Mouse (Mus musculus) hindbrain, embryonic 11.5 days (tissue): ENCODE measurements around the gene Tead4. TPM values are rescaled to one million over a fixed set of nuclear protein-coding genes. Genes with fewer than 3 reads are reported as not detected.

Experiments
- ATAC-seq: fragments of 200-750 bp; cut with Nextera tagmentation; 2 replicates; pipeline ENCODE4 v1.8.0; 2017; ENCODE audit warnings: mild to moderate bottlenecking, moderate TSS enrichment, moderate library complexity; ENCODE audit not compliant: low FRiP score
- DNase-seq: peaks from one replicate; pipeline ENCODE4 v3.0.0-alpha.2; 2015; ENCODE audit warnings: low spot score
- H3K27ac ChIP-seq: fragments of 300-500 bp; sonication (generic); 2 replicates; pipeline ENCODE4 v1.5.1; 2014; ENCODE audit warnings: mild to moderate bottlenecking, low read depth, low read length
- H3K27me3 ChIP-seq: fragments of 300-500 bp; sonication (generic); 2 replicates; pipeline ENCODE4 v1.6.1; 2014; ENCODE audit warnings: mild to moderate bottlenecking, low read length, moderate library complexity, mixed read lengths; ENCODE audit not compliant: control insufficient read depth, insufficient read depth
- H3K36me3 ChIP-seq: fragments of 300-500 bp; sonication (generic); 2 replicates; pipeline ENCODE4 v1.6.1; 2014; ENCODE audit warnings: mild to moderate bottlenecking, low read length, moderate library complexity, mixed read lengths; ENCODE audit not compliant: control insufficient read depth, insufficient read depth
- H3K4me1 ChIP-seq: fragments of 300-500 bp; sonication (generic); replicated peaks from 2 replicates; pipeline ENCODE4 v1.6.1; 2014; ENCODE audit warnings: low read length, mixed read lengths; ENCODE audit not compliant: control insufficient read depth, insufficient read depth
- H3K4me2 ChIP-seq: fragments of 300-500 bp; sonication (generic); replicated peaks from 2 replicates; pipeline ENCODE4 v1.6.1; 2014; ENCODE audit warnings: mild to moderate bottlenecking, low read depth, low read length
- H3K4me3 ChIP-seq: fragments of 300-500 bp; sonication (generic); 2 replicates; pipeline ENCODE4 v1.5.1; 2014; ENCODE audit warnings: low read depth, low read length
- H3K9ac ChIP-seq: fragments of 300-500 bp; sonication (generic); 2 replicates; pipeline ENCODE4 v1.6.1; 2014; ENCODE audit warnings: low read depth, low read length
- H3K9me3 ChIP-seq: fragments of 300-500 bp; sonication (generic); 2 replicates; pipeline ENCODE4 v1.6.1; 2016; ENCODE audit warnings: low read length; ENCODE audit not compliant: control insufficient read depth
- WGBS: fragments of 180-500 bp; shearing (Covaris S2); extraction: QIAGEN DNeasy Blood & Tissue Kit; methylation state at CpG from one replicate; pipeline ENCODE4 v1.1.7; 2014; 5-methylcytosine and 5-hydroxymethylcytosine counted together
- polyA plus RNA-seq: library from polyadenylated mRNA; unstranded; fragments of >200 nt; fragmentation: Nextera tagmentation; extraction: Ambion mirVana; gene quantifications from 2 replicates; pipeline ENCODE4 v1.2.1, GENCODE M21; 2014

Tead4 gene
- polyA plus RNA-seq, 1 experiment from 2014 or later, result 1.7 TPM

DNA sequence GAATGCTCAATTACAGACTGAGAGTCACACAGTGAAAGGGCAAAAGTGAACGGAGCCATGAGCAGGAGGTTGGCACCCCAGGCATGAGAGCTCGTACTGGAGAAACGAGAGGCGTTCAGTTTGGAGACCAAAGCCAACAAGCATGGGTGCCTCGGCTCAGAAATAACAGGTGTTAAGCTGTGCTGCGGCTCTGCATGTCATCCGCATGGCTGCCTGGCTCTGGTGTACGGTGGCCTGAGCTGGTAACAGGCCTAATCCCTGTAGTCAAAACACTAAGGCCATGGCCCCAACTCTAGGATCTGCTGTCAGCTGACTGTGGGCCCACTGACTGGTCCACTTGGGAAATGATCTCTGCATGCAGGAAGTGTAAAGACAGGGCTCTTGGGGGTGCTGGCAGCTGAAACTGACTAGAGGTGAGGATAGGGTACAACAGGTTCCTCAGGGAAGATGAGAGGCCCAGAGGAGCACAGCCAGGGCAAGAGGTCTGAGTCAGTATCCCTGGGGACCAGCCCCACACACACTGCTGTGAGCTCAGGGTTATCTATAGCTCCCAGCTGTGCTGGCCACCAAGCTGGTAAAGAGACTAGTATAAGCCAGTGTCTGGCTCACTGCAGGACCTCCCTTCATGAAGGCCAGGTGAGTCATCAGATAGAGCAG is 35.6 kb downstream of the Tead4 start:
- 86% methylated on average over 8 of the region's 8 CpGs for WGBS
- Histone ChIP-seq H3K9me3 (no peaks in the 10 kb centered on the region), H3K36me3 (no peaks in the 10 kb centered on the region), H3K4me3 (no peak overlapping the region), H3K27ac (no peak overlapping the region), H3K4me1 (no peaks in the 10 kb centered on the region), H3K27me3 (no peaks in the 10 kb centered on the region), H3K9ac (no peak overlapping the region), H3K4me2 (no peak overlapping the region)
- ATAC-seq (no peak), DNase-seq (no peak)

DNA sequence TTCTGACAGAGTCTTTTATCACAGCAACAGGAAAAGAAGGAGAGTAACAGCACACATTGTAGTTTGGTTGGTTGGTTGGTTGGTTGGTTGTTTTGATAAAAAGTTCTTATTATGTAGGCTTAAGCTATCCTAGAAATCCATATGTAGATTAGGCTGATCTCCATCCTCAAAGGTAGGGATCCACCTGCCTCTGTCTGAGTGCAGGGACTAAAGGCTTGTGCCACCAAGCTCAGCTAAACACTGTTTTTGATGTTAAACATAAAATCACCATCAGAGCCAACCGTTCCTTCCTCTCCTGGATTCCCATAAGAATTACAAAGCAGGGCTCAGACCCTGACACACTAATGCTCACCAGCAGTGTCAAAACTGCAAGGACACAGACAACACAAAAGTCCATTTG is 39.1 kb downstream of the Tead4 start:
- 44% methylated on average over 1 of the region's 1 CpGs for WGBS
- H3K36me3 ChIP-seq, result no peaks in the 10 kb centered on the region
- no peaks in the 10 kb centered on the region for H3K9me3 ChIP-seq
- H3K4me3 ChIP-seq, result no peak overlapping the region
- no peak for DNase-seq
- no peak overlapping the region for H3K4me2 ChIP-seq
- no peak overlapping the region for H3K27ac ChIP-seq
- ATAC-seq, result no peak
- H3K4me1 ChIP-seq, result no peaks in the 10 kb centered on the region
- no peaks in the 10 kb centered on the region for H3K27me3 ChIP-seq
- no peak overlapping the region for H3K9ac ChIP-seq

DNA sequence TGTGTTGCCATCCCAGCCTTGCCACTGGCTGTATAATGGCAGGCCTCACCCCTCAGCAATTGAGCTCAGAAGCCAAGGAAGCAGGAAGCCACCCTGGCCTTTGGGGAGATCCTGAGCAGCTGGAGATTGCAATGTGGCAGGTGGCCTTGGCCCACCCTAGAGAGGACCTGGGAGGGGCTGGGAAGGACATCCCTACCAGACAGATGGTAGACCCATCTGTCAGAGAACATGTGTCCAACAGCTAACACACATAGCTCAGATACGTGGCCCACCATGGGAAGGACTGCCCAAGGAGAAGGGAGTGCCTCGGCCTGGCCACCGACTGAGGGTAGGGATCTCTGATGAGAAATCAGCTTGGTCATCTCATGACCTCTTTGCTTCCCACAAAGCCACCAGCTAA is 41.4 kb downstream of the Tead4 start:
- Histone ChIP-seq H3K27me3 (no peaks in the 10 kb centered on the region), H3K4me2 (no peak overlapping the region), H3K36me3 (no peaks in the 10 kb centered on the region), H3K27ac (no peak overlapping the region), H3K9me3 (no peaks in the 10 kb centered on the region), H3K9ac (no peak overlapping the region), H3K4me1 (no peaks in the 10 kb centered on the region), H3K4me3 (no peak overlapping the region)
- DNase-seq (no peak), ATAC-seq (no peak)
- 86% methylated on average over 3 of the region's 3 CpGs for WGBS

DNA sequence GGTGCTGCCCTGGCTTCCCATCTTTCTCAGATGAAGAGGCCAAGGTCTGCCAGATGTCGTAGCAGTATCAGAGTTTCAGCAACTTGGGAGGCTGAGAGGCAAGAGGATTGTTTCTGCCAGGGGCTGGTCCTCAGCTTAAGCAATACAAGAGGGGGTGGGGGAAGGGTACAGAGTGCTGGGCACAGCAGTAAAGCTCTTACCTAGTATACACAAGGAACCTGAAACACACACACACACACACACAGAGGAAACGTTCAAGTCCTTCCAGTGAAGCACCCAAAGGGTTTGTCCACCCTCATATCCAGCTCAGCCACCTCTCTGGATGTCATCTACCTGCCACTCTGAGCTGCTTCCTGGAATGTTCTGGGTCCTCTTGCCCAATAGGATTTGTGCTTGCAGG is 44.7 kb downstream of the Tead4 start:
- Histone ChIP-seq H3K4me2 (no peak overlapping the region), H3K4me3 (no peak overlapping the region), H3K36me3 (no peaks in the 10 kb centered on the region), H3K9me3 (no peaks in the 10 kb centered on the region), H3K27ac (no peak overlapping the region), H3K4me1 (no peaks in the 10 kb centered on the region), H3K9ac (no peak overlapping the region), H3K27me3 (no peaks in the 10 kb centered on the region)
- ATAC-seq (no peak), DNase-seq (no peak)
- WGBS, result 56% methylated on average over 2 of the region's 2 CpGs

DNA sequence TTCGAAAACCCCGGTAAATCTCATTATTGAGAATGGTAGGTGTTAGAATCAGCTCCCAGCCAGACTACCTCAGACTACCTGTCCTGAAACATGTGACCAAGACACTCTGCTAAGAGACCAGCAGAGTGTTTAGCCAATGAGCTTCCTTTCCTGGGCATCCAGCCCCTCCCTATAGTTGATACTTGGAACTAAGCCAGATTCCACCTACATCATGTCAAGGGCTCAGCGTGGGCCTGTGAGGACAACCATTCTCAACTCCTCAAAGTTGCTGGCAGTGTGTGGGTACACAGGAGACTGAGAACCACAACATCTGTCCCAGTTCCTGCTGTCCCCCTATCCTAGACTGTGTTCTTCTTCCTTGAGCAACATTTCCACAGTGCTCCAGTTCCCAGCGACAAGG is 45.3 kb downstream of the Tead4 start:
- H3K27ac ChIP-seq, result no peak overlapping the region
- no peaks in the 10 kb centered on the region for H3K9me3 ChIP-seq
- no peak overlapping the region for H3K9ac ChIP-seq
- H3K36me3 ChIP-seq, result no peaks in the 10 kb centered on the region
- DNase-seq (no peak), ATAC-seq (no peak)
- WGBS, result 85% methylated on average over 4 of the region's 4 CpGs
- no peak overlapping the region for H3K4me2 ChIP-seq
- H3K4me1 ChIP-seq, result no peaks in the 10 kb centered on the region
- no peaks in the 10 kb centered on the region for H3K27me3 ChIP-seq
- no peak overlapping the region for H3K4me3 ChIP-seq

DNA sequence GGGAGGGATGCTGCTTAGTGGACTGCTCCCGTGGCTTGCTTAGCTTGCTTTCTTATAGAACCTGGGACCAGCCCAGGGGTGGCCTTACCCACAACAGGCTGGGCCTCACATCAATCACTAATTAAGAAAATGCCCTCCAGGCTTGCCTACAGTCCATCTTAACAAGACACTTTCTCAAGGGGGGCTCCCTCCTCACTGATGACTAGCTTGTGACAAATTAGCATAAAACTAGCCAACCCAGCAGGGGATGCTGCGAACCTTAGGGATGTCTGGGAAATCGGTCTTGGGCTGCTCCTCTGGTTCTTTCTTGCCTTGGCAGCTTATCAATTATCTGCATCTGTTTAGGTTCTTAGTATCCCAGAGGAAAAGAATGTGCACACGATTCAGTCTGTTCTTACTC is 46.1 kb downstream of the Tead4 start:
- Histone ChIP-seq H3K9ac (no peak overlapping the region), H3K4me2 (no peak overlapping the region), H3K27ac (no peak overlapping the region), H3K9me3 (no peaks in the 10 kb centered on the region), H3K4me1 (no peaks in the 10 kb centered on the region), H3K27me3 (no peaks in the 10 kb centered on the region), H3K4me3 (no peak overlapping the region), H3K36me3 (no peaks in the 10 kb centered on the region)
- 32% methylated on average over 4 of the region's 4 CpGs for WGBS
- DNase-seq, result no peak
- ATAC-seq, result no peak

DNA sequence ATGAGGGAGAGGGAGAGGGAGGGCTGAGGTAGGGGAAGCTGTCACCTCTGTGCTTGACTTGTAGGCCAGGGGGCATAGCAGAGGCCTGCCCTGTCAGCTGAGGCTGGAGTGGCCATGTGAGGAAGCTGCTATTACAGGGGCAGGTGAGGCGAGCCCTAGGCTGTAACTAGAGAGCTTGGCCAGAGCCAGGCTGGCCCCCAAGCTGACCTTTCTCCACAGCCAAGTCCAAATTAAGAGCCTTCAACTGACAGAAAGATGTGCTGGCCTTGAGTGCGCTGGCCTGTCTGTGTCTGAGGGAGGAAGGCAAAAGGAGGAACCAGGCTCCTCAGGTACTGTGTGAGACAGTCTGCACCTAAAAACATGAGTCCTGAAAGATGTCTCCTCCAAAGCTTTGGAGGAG is 47.5 kb downstream of the Tead4 start:
- H3K4me3 ChIP-seq, result no peak overlapping the region
- H3K4me2 ChIP-seq, result no peak overlapping the region
- DNase-seq (no peak), ATAC-seq (no peak)
- no peaks in the 10 kb centered on the region for H3K27me3 ChIP-seq
- no peaks in the 10 kb centered on the region for H3K36me3 ChIP-seq
- WGBS, result 73% methylated on average over 2 of the region's 2 CpGs
- no peak overlapping the region for H3K27ac ChIP-seq
- H3K9me3 ChIP-seq, result no peaks in the 10 kb centered on the region
- H3K9ac ChIP-seq, result no peak overlapping the region
- H3K4me1 ChIP-seq, result no peaks in the 10 kb centered on the region

DNA sequence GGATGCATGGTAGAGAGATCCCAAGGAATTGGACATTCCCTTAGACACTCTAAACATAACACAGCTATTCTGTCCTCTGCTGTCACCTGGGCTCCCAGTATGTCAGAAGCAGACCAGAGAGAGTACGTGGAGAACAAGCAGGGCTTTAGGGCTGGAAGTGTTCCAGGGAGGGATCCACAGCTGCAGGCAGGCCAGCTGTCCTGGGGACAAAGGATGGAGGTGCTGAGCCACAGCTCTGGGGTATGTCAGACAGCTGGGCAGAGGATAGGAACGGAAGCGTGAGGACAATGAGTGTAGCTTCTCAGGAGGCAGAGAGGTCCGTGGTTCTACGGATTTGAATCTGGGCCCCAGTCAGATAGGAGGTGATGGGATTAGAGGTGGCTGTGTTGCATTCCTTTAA is 50.0 kb downstream of the Tead4 start:
- DNase-seq (no peak), ATAC-seq (no peak)
- no peak overlapping the region for H3K4me2 ChIP-seq
- no peaks in the 10 kb centered on the region for H3K36me3 ChIP-seq
- H3K27me3 ChIP-seq, result no peaks in the 10 kb centered on the region
- H3K4me1 ChIP-seq, result no peaks in the 10 kb centered on the region
- H3K9me3 ChIP-seq, result no peaks in the 10 kb centered on the region
- WGBS, result 90% methylated on average over 5 of the region's 5 CpGs
- no peak overlapping the region for H3K4me3 ChIP-seq
- H3K9ac ChIP-seq, result no peak overlapping the region
- H3K27ac ChIP-seq, result no peak overlapping the region

DNA sequence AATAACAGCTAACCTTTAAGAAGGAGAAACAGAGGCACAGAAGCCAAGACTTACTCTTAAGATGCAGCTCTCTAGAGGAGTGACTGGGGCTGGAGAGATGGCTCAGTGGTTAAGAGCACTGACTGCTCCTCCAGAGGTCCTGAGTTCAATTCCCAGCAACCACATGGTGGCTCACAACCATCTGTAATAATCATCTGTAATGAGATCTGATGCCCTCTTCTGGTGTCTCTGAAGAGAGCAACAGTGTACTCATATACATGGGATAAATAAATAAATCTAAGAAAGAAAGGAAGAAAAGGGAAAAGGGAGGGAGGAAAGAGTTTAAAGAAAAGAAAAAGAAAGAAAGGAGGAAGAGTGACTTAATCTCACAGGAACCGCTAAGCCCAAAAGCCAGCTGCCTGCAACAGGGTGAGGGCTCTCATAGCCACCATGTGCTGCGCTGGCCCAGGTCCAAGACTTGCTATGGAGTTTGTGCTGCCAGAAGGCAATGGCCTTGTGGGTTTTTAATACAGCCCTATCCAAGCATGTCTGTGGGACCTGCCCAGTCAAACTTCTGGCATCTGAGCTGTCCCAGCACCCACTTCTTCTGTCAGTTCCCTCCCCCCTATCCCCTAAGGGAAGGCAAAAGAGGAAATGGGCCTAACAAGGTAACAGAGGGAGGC is 63.4 kb downstream of the Tead4 start:
- 93% methylated on average over 2 of the region's 2 CpGs for WGBS
- Histone ChIP-seq H3K9ac (no peak overlapping the region), H3K36me3 (no peaks in the 10 kb centered on the region), H3K4me2 (no peak overlapping the region), H3K4me1 (no peaks in the 10 kb centered on the region), H3K9me3 (no peaks in the 10 kb centered on the region), H3K27ac (no peak overlapping the region), H3K4me3 (no peak overlapping the region), H3K27me3 (no peaks in the 10 kb centered on the region)
- DNase-seq (no peak), ATAC-seq (no peak)
